Mouse (Mus musculus) kidney, embryonic 14.5 days (tissue): Measurements from ENCODE around the gene Rnf144a. TPM values are rescaled to one million over a fixed set of nuclear protein-coding genes. Genes with fewer than 3 reads are reported as not detected.

ENCODE experiments used
- ATAC-seq: fragments of 200-750 bp; cut with Nextera tagmentation; 2 replicates; pipeline ENCODE4 v1.8.0; 2017; ENCODE audit warnings: moderate number of reproducible peaks, mild to moderate bottlenecking, moderate TSS enrichment, moderate library complexity; ENCODE audit not compliant: low FRiP score, low TSS enrichment
- H3K27ac ChIP-seq: fragments of 300-500 bp; sonication (generic); 2 replicates; pipeline ENCODE4 v1.5.1; 2014; ENCODE audit warnings: low read depth, mild to moderate bottlenecking, low read length, moderate library complexity, mixed read lengths
- H3K27me3 ChIP-seq: fragments of 300-500 bp; sonication (generic); 2 replicates; pipeline ENCODE4 v1.6.1; 2014; ENCODE audit warnings: mild to moderate bottlenecking, low read length; ENCODE audit not compliant: control insufficient read depth, insufficient read depth
- H3K36me3 ChIP-seq: fragments of 300-500 bp; sonication (generic); 2 replicates; pipeline ENCODE4 v1.6.1; 2014; ENCODE audit warnings: low read length, mixed read lengths; ENCODE audit not compliant: control insufficient read depth, insufficient read depth
- H3K4me1 ChIP-seq: fragments of 300-500 bp; sonication (generic); 2 replicates; pipeline ENCODE4 v1.6.1; 2014; ENCODE audit warnings: low read length, mixed read lengths; ENCODE audit not compliant: control insufficient read depth, insufficient read depth
- H3K4me2 ChIP-seq: fragments of 300-500 bp; sonication (generic); replicated peaks from 2 replicates; pipeline ENCODE4 v1.6.1; 2014; ENCODE audit warnings: low read depth, mild to moderate bottlenecking, low read length
- H3K4me3 ChIP-seq: fragments of 300-500 bp; sonication (generic); 2 replicates; pipeline ENCODE4 v1.5.1; 2014; ENCODE audit warnings: mild to moderate bottlenecking, low read length
- H3K9ac ChIP-seq: fragments of 300-500 bp; sonication (generic); 2 replicates; pipeline ENCODE4 v1.6.1; 2014; ENCODE audit warnings: low read depth, mild to moderate bottlenecking, low read length, moderate library complexity
- H3K9me3 ChIP-seq: fragments of 300-500 bp; sonication (generic); 2 replicates; pipeline ENCODE4 v1.6.1; 2016; ENCODE audit warnings: low read length; ENCODE audit not compliant: control insufficient read depth
- WGBS: fragments of 180-500 bp; shearing (Covaris S2); extraction: QIAGEN DNeasy Blood & Tissue Kit; methylation state at CpG from one replicate; pipeline ENCODE4 v1.1.7; 2014; 5-methylcytosine and 5-hydroxymethylcytosine counted together
- polyA plus RNA-seq: library from polyadenylated mRNA; unstranded; fragments of >200 nt; fragmentation: Nextera tagmentation; extraction: Ambion mirVana; gene quantifications from 2 replicates; pipeline ENCODE4 v1.2.1, GENCODE M21; 2014

Gene Rnf144a
- polyA plus RNA-seq, 1 experiment from 2014 or later: 29.8 TPM

GRCm38 (mm10) chr12:26356191-26356590, 58.9 kb downstream of the Rnf144a start:
- WGBS: 63% methylated on average over 7 of the region's 7 CpGs
- Histone ChIP-seq H3K27me3 (no peaks in the 10 kb centered on the region), H3K36me3 (peaks cover 3% of the 10 kb centered on the region; the same call in 1 of the 2 replicates), H3K4me3 (no peak overlapping the region), H3K9ac (no peak overlapping the region), H3K9me3 (no peaks in the 10 kb centered on the region), H3K4me1 (peaks cover 10% of the 10 kb centered on the region), H3K4me2 (no peak overlapping the region), H3K27ac (no peak overlapping the region)
- no peak for ATAC-seq

- H3K27ac ChIP-seq: no peak overlapping the region
- 81% methylated on average over 3 of the region's 3 CpGs for WGBS
- no peak overlapping the region for H3K4me2 ChIP-seq
- peaks cover 5% of the 10 kb centered on the region; the same call in 1 of the 2 replicates for H3K4me1 ChIP-seq
- H3K36me3 ChIP-seq: no peaks in the 10 kb centered on the region
- H3K27me3 ChIP-seq: no peaks in the 10 kb centered on the region
- no peak overlapping the region for H3K4me3 ChIP-seq
- ATAC-seq: no peak
- H3K9ac ChIP-seq: no peak overlapping the region
- no peaks in the 10 kb centered on the region for H3K9me3 ChIP-seq
Observed at GRCm38 (mm10) chr12:26351321-26351720, 63.7 kb downstream of the Rnf144a start.

GRCm38 (mm10) chr12:26344408-26344807, 70.6 kb downstream of the Rnf144a start:
- Histone ChIP-seq H3K27me3 (no peaks in the 10 kb centered on the region), H3K27ac (no peak overlapping the region), H3K9me3 (no peaks in the 10 kb centered on the region), H3K36me3 (no peaks in the 10 kb centered on the region), H3K9ac (no peak overlapping the region), H3K4me3 (no peak overlapping the region), H3K4me2 (no peak overlapping the region), H3K4me1 (no peaks in the 10 kb centered on the region; the same call in 1 of the 2 replicates)
- 92% methylated on average over 5 of the region's 5 CpGs for WGBS
- no peak for ATAC-seq

- Histone ChIP-seq H3K9me3 (no peaks in the 10 kb centered on the region), H3K27ac (no peak overlapping the region; the same call in 1 of the 2 replicates), H3K9ac (no peak overlapping the region), H3K4me2 (no peak overlapping the region), H3K27me3 (no peaks in the 10 kb centered on the region), H3K4me3 (no peak overlapping the region), H3K4me1 (no peaks in the 10 kb centered on the region; the same call in 1 of the 2 replicates), H3K36me3 (no peaks in the 10 kb centered on the region; the same call in 1 of the 2 replicates)
- 76% methylated on average over 2 of the region's 2 CpGs for WGBS
- ATAC-seq: no peak
Observed at GRCm38 (mm10) chr12:26343131-26343530, 71.9 kb downstream of the Rnf144a start.

GRCm38 (mm10) chr12:26342663-26343062, 72.4 kb downstream of the Rnf144a start:
- Histone ChIP-seq H3K9me3 (no peaks in the 10 kb centered on the region), H3K4me1 (no peaks in the 10 kb centered on the region; the same call in 1 of the 2 replicates), H3K4me3 (no peak overlapping the region), H3K36me3 (peaks cover 2% of the 10 kb centered on the region; the same call in 1 of the 2 replicates), H3K27me3 (no peaks in the 10 kb centered on the region), H3K4me2 (no peak overlapping the region), H3K9ac (no peak overlapping the region), H3K27ac (0 out of 2 replicates have a peak overlapping the region, but pooled peaks have one; percentile 48)
- no peak for ATAC-seq
- WGBS: 78% methylated on average over 3 of the region's 3 CpGs

- 87% methylated on average over 4 of the region's 4 CpGs for WGBS
- 0 out of 2 replicates have a peak overlapping the region, but pooled peaks have one; percentile 48 for H3K27ac ChIP-seq
Observed at GRCm38 (mm10) chr12:26342086-26342485, 73.0 kb downstream of the Rnf144a start.

GRCm38 (mm10) chr12:26340621-26341020, 74.4 kb downstream of the Rnf144a start:
- Histone ChIP-seq H3K27ac (no peak overlapping the region), H3K9ac (no peak overlapping the region), H3K36me3 (peaks cover 14% of the 10 kb centered on the region; the same call in 1 of the 2 replicates), H3K9me3 (no peaks in the 10 kb centered on the region), H3K27me3 (no peaks in the 10 kb centered on the region), H3K4me3 (no peak overlapping the region), H3K4me1 (no peaks in the 10 kb centered on the region; the same call in 1 of the 2 replicates), H3K4me2 (no peak overlapping the region)
- no peak for ATAC-seq
- 90% methylated on average over 4 of the region's 4 CpGs for WGBS

More at GRCm38 (mm10) chr12:26342086-26342485, 73.0 kb downstream of the Rnf144a start:
- peaks cover 7% of the 10 kb centered on the region; the same call in 1 of the 2 replicates for H3K36me3 ChIP-seq
- no peaks in the 10 kb centered on the region for H3K27me3 ChIP-seq
- H3K4me1 ChIP-seq: no peaks in the 10 kb centered on the region; the same call in 1 of the 2 replicates
- no peaks in the 10 kb centered on the region for H3K9me3 ChIP-seq
- no peak overlapping the region for H3K9ac ChIP-seq
- no peak for ATAC-seq
- H3K4me3 ChIP-seq: no peak overlapping the region
- H3K4me2 ChIP-seq: no peak overlapping the region

GRCm38 (mm10) chr12:26339886-26340285, 75.2 kb downstream of the Rnf144a start:
- Histone ChIP-seq H3K4me1 (no peaks in the 10 kb centered on the region; the same call in 1 of the 2 replicates), H3K9ac (no peak overlapping the region), H3K9me3 (no peaks in the 10 kb centered on the region), H3K27ac (no peak overlapping the region), H3K4me3 (no peak overlapping the region), H3K27me3 (no peaks in the 10 kb centered on the region), H3K4me2 (no peak overlapping the region), H3K36me3 (peaks cover 15% of the 10 kb centered on the region; the same call in 1 of the 2 replicates)
- no peak for ATAC-seq

GRCm38 (mm10) chr12:26339181-26339580, 75.9 kb downstream of the Rnf144a start:
- ATAC-seq: no peak
- WGBS: 97% methylated on average over 8 of the region's 8 CpGs
- Histone ChIP-seq H3K4me2 (no peak overlapping the region), H3K4me1 (no peaks in the 10 kb centered on the region; the same call in 1 of the 2 replicates), H3K27ac (no peak overlapping the region), H3K27me3 (no peaks in the 10 kb centered on the region), H3K36me3 (peaks cover 15% of the 10 kb centered on the region; the same call in 1 of the 2 replicates), H3K9me3 (no peaks in the 10 kb centered on the region), H3K4me3 (no peak overlapping the region), H3K9ac (no peak overlapping the region)
